Mouse (Mus musculus) kidney, embryonic 14.5 days (tissue): ENCODE results near the gene Ankrd52. TPM values are rescaled to one million over a fixed set of nuclear protein-coding genes. Genes with fewer than 3 reads are reported as not detected.

ENCODE experiments used
- ATAC-seq: fragments of 200-750 bp; cut with Nextera tagmentation; 2 replicates; pipeline ENCODE4 v1.8.0; 2017; ENCODE audit warnings: moderate number of reproducible peaks, mild to moderate bottlenecking, moderate TSS enrichment, moderate library complexity; ENCODE audit not compliant: low FRiP score, low TSS enrichment
- H3K27ac ChIP-seq: fragments of 300-500 bp; sonication (generic); 2 replicates; pipeline ENCODE4 v1.5.1; 2014; ENCODE audit warnings: low read depth, mild to moderate bottlenecking, low read length, moderate library complexity, mixed read lengths
- H3K27me3 ChIP-seq: fragments of 300-500 bp; sonication (generic); 2 replicates; pipeline ENCODE4 v1.6.1; 2014; ENCODE audit warnings: mild to moderate bottlenecking, low read length; ENCODE audit not compliant: control insufficient read depth, insufficient read depth
- H3K36me3 ChIP-seq: fragments of 300-500 bp; sonication (generic); 2 replicates; pipeline ENCODE4 v1.6.1; 2014; ENCODE audit warnings: low read length, mixed read lengths; ENCODE audit not compliant: control insufficient read depth, insufficient read depth
- H3K4me1 ChIP-seq: fragments of 300-500 bp; sonication (generic); 2 replicates; pipeline ENCODE4 v1.6.1; 2014; ENCODE audit warnings: low read length, mixed read lengths; ENCODE audit not compliant: control insufficient read depth, insufficient read depth
- H3K4me2 ChIP-seq: fragments of 300-500 bp; sonication (generic); replicated peaks from 2 replicates; pipeline ENCODE4 v1.6.1; 2014; ENCODE audit warnings: low read depth, mild to moderate bottlenecking, low read length
- H3K4me3 ChIP-seq: fragments of 300-500 bp; sonication (generic); 2 replicates; pipeline ENCODE4 v1.5.1; 2014; ENCODE audit warnings: mild to moderate bottlenecking, low read length
- H3K9ac ChIP-seq: fragments of 300-500 bp; sonication (generic); 2 replicates; pipeline ENCODE4 v1.6.1; 2014; ENCODE audit warnings: low read depth, mild to moderate bottlenecking, low read length, moderate library complexity
- H3K9me3 ChIP-seq: fragments of 300-500 bp; sonication (generic); 2 replicates; pipeline ENCODE4 v1.6.1; 2016; ENCODE audit warnings: low read length; ENCODE audit not compliant: control insufficient read depth
- WGBS: fragments of 180-500 bp; shearing (Covaris S2); extraction: QIAGEN DNeasy Blood & Tissue Kit; methylation state at CpG from one replicate; pipeline ENCODE4 v1.1.7; 2014; 5-methylcytosine and 5-hydroxymethylcytosine counted together
- polyA plus RNA-seq: library from polyadenylated mRNA; unstranded; fragments of >200 nt; fragmentation: Nextera tagmentation; extraction: Ambion mirVana; gene quantifications from 2 replicates; pipeline ENCODE4 v1.2.1, GENCODE M21; 2014

The Ankrd52 gene
- polyA plus RNA-seq, 1 experiment from 2014 or later, result 19.3 TPM

- Histone ChIP-seq H3K4me1 (no peaks in the 10 kb centered on the region), H3K4me2 (no peak overlapping the region), H3K36me3 (peaks cover 5% of the 10 kb centered on the region; the same call in 1 of the 2 replicates), H3K27me3 (no peaks in the 10 kb centered on the region), H3K9me3 (no peaks in the 10 kb centered on the region), H3K27ac (0 out of 2 replicates have a peak overlapping the region, but pooled peaks have one; percentile 7), H3K9ac (no peak overlapping the region), H3K4me3 (no peak overlapping the region)
- 82% methylated on average over 9 of the region's 9 CpGs for WGBS
- ATAC-seq, result no peak
Measured at GRCm38 (mm10) chr10:128401638-128402037, 24.7 kb downstream of the Ankrd52 start.

GRCm38 (mm10) chr10:128403931-128404330 is 27.0 kb downstream of the Ankrd52 start:
- ATAC-seq, result no peak
- Histone ChIP-seq H3K27ac (no peak overlapping the region), H3K4me3 (no peak overlapping the region), H3K27me3 (no peaks in the 10 kb centered on the region), H3K4me2 (no peak overlapping the region), H3K9ac (no peak overlapping the region), H3K9me3 (no peaks in the 10 kb centered on the region), H3K4me1 (peaks cover 7% of the 10 kb centered on the region; the same call in 1 of the 2 replicates), H3K36me3 (peaks cover 12% of the 10 kb centered on the region; the same call in 1 of the 2 replicates)
- 87% methylated on average over 7 of the region's 7 CpGs for WGBS

- Histone ChIP-seq H3K4me2 (peak overlapping the region; percentile 80), H3K36me3 (peaks cover 19% of the 10 kb centered on the region; the same call in 1 of the 2 replicates), H3K27me3 (no peaks in the 10 kb centered on the region), H3K9me3 (no peaks in the 10 kb centered on the region), H3K4me1 (peaks cover 31% of the 10 kb centered on the region), H3K27ac (peak overlapping the region; percentile 80; the same call in 1 of the 2 replicates), H3K4me3 (peak overlapping the region; percentile 85), H3K9ac (peak overlapping the region; percentile 81)
- 17% methylated on average over 35 of the region's 35 CpGs for WGBS
- ATAC-seq, result peak; percentile 1; the same call in 1 of the 2 replicates
Measured at GRCm38 (mm10) chr10:128408591-128409535, 31.9 kb downstream of the Ankrd52 start.

- peaks cover 32% of the 10 kb centered on the region for H3K4me1 ChIP-seq
- H3K9me3 ChIP-seq, result no peaks in the 10 kb centered on the region
- 6% methylated on average over 36 of the region's 36 CpGs for WGBS
Measured at GRCm38 (mm10) chr10:128409692-128410559, 33.0 kb downstream of the Ankrd52 start.

GRCm38 (mm10) chr10:128410560-128410845 is 33.6 kb downstream of the Ankrd52 start:
- Histone ChIP-seq H3K36me3 (peaks cover 28% of the 10 kb centered on the region), H3K4me2 (peak overlapping the region; percentile 80), H3K27ac (peak overlapping the region; percentile 95), H3K27me3 (no peaks in the 10 kb centered on the region), H3K9me3 (no peaks in the 10 kb centered on the region), H3K4me1 (peaks cover 32% of the 10 kb centered on the region), H3K9ac (peak overlapping the region; percentile 84; the same call in 1 of the 2 replicates), H3K4me3 (peak overlapping the region; percentile 85)
- WGBS, result 12% methylated on average over 4 of the region's 4 CpGs
- no peak for ATAC-seq

More at GRCm38 (mm10) chr10:128409692-128410559, 33.0 kb downstream of the Ankrd52 start:
- H3K4me3 ChIP-seq, result peak overlapping the region; percentile 85
- H3K27ac ChIP-seq, result peak overlapping the region; percentile 95; the same call in 1 of the 2 replicates
- H3K4me2 ChIP-seq, result peak overlapping the region; percentile 80
- peak overlapping the region; percentile 84 for H3K9ac ChIP-seq
- peaks cover 24% of the 10 kb centered on the region for H3K36me3 ChIP-seq
- ATAC-seq, result peak; percentile 89
- H3K27me3 ChIP-seq, result no peaks in the 10 kb centered on the region

GRCm38 (mm10) chr10:128411211-128412054 is 34.5 kb downstream of the Ankrd52 start, which contains the start of the genes Nabp2 and Rnf41:
Gene Nabp2 (minus strand): TSS chr10:128411492.
Gene Rnf41 (plus strand): TSS chr10:128411657.
- peak within 1 kb of the TSS; percentile 95 for H3K27ac ChIP-seq
- peak; percentile 92 for ATAC-seq
- H3K9me3 ChIP-seq, result no peaks in the 10 kb centered on the region
- no peaks in the 10 kb centered on the region for H3K27me3 ChIP-seq
- H3K36me3 ChIP-seq, result peaks cover 34% of the 10 kb centered on the region
- H3K4me2 ChIP-seq, result peak within 1 kb of the TSS; percentile 80
- WGBS, result under 1% methylated on average over 49 of the region's 50 CpGs
- peaks cover 32% of the 10 kb centered on the region for H3K4me1 ChIP-seq
- H3K9ac ChIP-seq, result peak within 1 kb of the TSS; percentile 84
- peak within 1 kb of the TSS; percentile 85 for H3K4me3 ChIP-seq

- H3K4me1 ChIP-seq, result peaks cover 32% of the 10 kb centered on the region
- peaks cover 40% of the 10 kb centered on the region for H3K36me3 ChIP-seq
- no peaks in the 10 kb centered on the region for H3K9me3 ChIP-seq
- H3K4me3 ChIP-seq, result peak overlapping the region; percentile 85
- H3K9ac ChIP-seq, result peak overlapping the region; percentile 84
- no peak for ATAC-seq
- H3K27ac ChIP-seq, result peak overlapping the region; percentile 95
- no peaks in the 10 kb centered on the region for H3K27me3 ChIP-seq
- under 1% methylated on average over 14 of the region's 14 CpGs for WGBS
- peak overlapping the region; percentile 80 for H3K4me2 ChIP-seq
Measured at GRCm38 (mm10) chr10:128412055-128412381, 35.1 kb downstream of the Ankrd52 start.

- Histone ChIP-seq H3K27ac (peak overlapping the region; percentile 95; the same call in 1 of the 2 replicates), H3K4me1 (peaks cover 32% of the 10 kb centered on the region)
Measured at GRCm38 (mm10) chr10:128412558-128412957, 35.6 kb downstream of the Ankrd52 start.

More at GRCm38 (mm10) chr10:128412558-128412957, 35.6 kb downstream of the Ankrd52 start:
- Histone ChIP-seq H3K9me3 (no peaks in the 10 kb centered on the region), H3K4me2 (peak overlapping the region; percentile 80), H3K9ac (peak overlapping the region; percentile 84), H3K4me3 (peak overlapping the region; percentile 85), H3K27me3 (no peaks in the 10 kb centered on the region), H3K36me3 (peaks cover 42% of the 10 kb centered on the region)
- ATAC-seq, result no peak
- WGBS, result 44% methylated on average over 1 of the region's 1 CpGs
